Mouse (Mus musculus): ENCODE data around the gene Slc39a3.

Slc39a3 gene

GRCm38 (mm10) chr10:80981564-80982112 is 55.6 kb downstream of the Slc39a3 start:
- no peak for DNase-seq
